Comparison of ENCODE assay signal across 9 mouse cellular contexts in the genomic region with DNA sequence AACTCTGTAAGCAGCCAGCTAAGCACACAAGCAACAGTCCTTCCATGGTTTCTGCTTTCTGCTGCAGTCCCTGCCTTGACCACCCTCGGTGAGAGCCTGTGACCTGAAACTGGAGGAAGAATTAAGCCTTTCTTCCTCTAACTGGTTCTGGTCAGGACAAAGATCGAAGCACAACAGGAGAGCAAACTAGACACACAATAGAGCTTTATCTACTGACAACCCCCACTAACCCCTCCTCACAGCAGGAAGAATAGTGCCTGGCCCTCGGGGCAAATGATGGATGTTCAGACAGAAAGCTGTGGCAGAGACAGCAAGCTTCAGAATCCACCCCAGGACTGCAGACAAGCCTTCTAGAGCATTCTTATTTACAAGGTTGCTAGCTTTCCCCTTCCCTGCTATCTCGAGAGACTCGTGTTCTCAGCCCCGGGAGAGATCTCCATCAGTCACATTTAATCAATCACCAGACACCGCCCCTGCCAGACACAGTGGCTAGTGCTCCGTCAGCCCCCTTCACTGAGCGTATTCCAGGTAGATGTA. TPM values are rescaled to one million over a fixed set of nuclear protein-coding genes. Genes with fewer than 3 reads are reported as not detected.
DNase-seq lines count a peak whose midpoint lies in the region; ATAC-seq and TF ChIP-seq lines count a peak whose summit lies in the region.
"Had no signal": no experiment of that assay in that cellular context is flagged by ENCODE, and none has a peak within 500 bp of the region (broad histone marks: within the 10 kb centered on the region; RNA-seq: fewer than 3 reads in every experiment).

No protein-coding gene starts in this region.

- 4% methylated on average over 9 of the region's 9 CpGs for WGBS in lung, embryonic 14.5 days
- 10% methylated on average over 9 of the region's 9 CpGs for WGBS in lung, adult 2 months
- WGBS in intestine, embryonic 15.5 days, result 12% methylated on average over 9 of the region's 9 CpGs
- WGBS in neural tube, embryonic 15.5 days, result 4% methylated on average over 9 of the region's 9 CpGs

- peaks cover 5% of the 10 kb centered on the region; the same call in 1 of the 2 replicates for H3K4me1 ChIP-seq in lung, embryonic 14.5 days (ENCODE audit: insufficient read depth)
- H3K4me1 ChIP-seq in lung, adult 2 months (ENCODE audit: control insufficient read depth, insufficient read depth, low read length), result peaks cover 3% of the 10 kb centered on the region; the same call in 1 of the 2 replicates
- H3K4me1 ChIP-seq in intestine, embryonic 15.5 days (replicated peaks), result peaks cover 16% of the 10 kb centered on the region
- peaks cover 16% of the 10 kb centered on the region for H3K4me1 ChIP-seq in neural tube, embryonic 15.5 days

- no peak for ATAC-seq in lung, embryonic 14.5 days (ENCODE audit: insufficient read depth)
- no peak for ATAC-seq in intestine, embryonic 15.5 days
- ATAC-seq in neural tube, embryonic 15.5 days (ENCODE audit: low FRiP score), result no peak

- no peak overlapping the region for H3K4me3 ChIP-seq in lung, embryonic 14.5 days (ENCODE audit: low read depth, low read length)
- H3K4me3 ChIP-seq in lung, adult 2 months (replicated peaks; ENCODE audit: extremely low read depth, low read depth, low read length), result no peak overlapping the region
- H3K4me3 ChIP-seq in intestine, embryonic 15.5 days (replicated peaks), result no peak overlapping the region
- no peak overlapping the region for H3K4me3 ChIP-seq in neural tube, embryonic 15.5 days (replicated peaks)

- H3K9me3 ChIP-seq in lung, embryonic 14.5 days (ENCODE audit: low read depth, low read length), result no peaks in the 10 kb centered on the region
- no peaks in the 10 kb centered on the region for H3K9me3 ChIP-seq in intestine, embryonic 15.5 days
- no peaks in the 10 kb centered on the region for H3K9me3 ChIP-seq in neural tube, embryonic 15.5 days (replicated peaks)

- H3K27me3 ChIP-seq in lung, embryonic 14.5 days (ENCODE audit: insufficient read depth, low read length), result no peaks in the 10 kb centered on the region
- H3K27me3 ChIP-seq in intestine, embryonic 15.5 days (replicated peaks), result no peaks in the 10 kb centered on the region
- H3K27me3 ChIP-seq in neural tube, embryonic 15.5 days (replicated peaks), result peaks cover 27% of the 10 kb centered on the region

- TF ChIP-seq POLR2A in lung, adult 2 months (IDR thresholded peaks at IDR 0.05; ENCODE audit: borderline replicate concordance, extremely low read depth, low read depth, low read length), result no peak

- TF ChIP-seq CTCF in lung, embryonic 14.5 days (IDR thresholded peaks at IDR 0.05; ENCODE audit: low read depth), result no peak
- TF ChIP-seq CTCF in lung, adult 2 months (IDR thresholded peaks at IDR 0.05; ENCODE audit: insufficient read depth, low read length), result no peak

- DNase-seq in lung, embryonic 14.5 days, result no peak
- no peak for DNase-seq in lung, adult 2 months
- DNase-seq in embryo, embryonic 11.5 days (ENCODE audit: low read depth, low spot score), result peak; percentile 17
- no peak for DNase-seq in urinary bladder, adult 2 months (ENCODE audit: low spot score)
- DNase-seq in urinary bladder, adult 18-20 months (ENCODE audit: low spot score in 2 of 2), result no peak
- no peak for DNase-seq in right cerebral cortex, postnatal 25 days

- H3K36me3 ChIP-seq in lung, embryonic 14.5 days (ENCODE audit: insufficient read depth), result no peaks in the 10 kb centered on the region
- no peaks in the 10 kb centered on the region for H3K36me3 ChIP-seq in intestine, embryonic 15.5 days
- H3K36me3 ChIP-seq in neural tube, embryonic 15.5 days, result no peaks in the 10 kb centered on the region

- no peak overlapping the region for H3K27ac ChIP-seq in lung, embryonic 14.5 days (ENCODE audit: low read depth)
- 0 out of 2 replicates have a peak overlapping the region, but pooled peaks have one; percentile 54 for H3K27ac ChIP-seq in intestine, embryonic 15.5 days
- no peak overlapping the region for H3K27ac ChIP-seq in neural tube, embryonic 15.5 days (replicated peaks)

- peak overlapping the region; percentile 51 for H3K4me2 ChIP-seq in lung, embryonic 14.5 days
- H3K4me2 ChIP-seq in intestine, embryonic 15.5 days (replicated peaks), result peak overlapping the region; percentile 46
- H3K4me2 ChIP-seq in neural tube, embryonic 15.5 days, result peak overlapping the region; percentile 43

- H3K9ac ChIP-seq in lung, embryonic 14.5 days, result no peak overlapping the region
- H3K9ac ChIP-seq in intestine, embryonic 15.5 days, result no peak overlapping the region; the same call in 1 of the 2 replicates
- H3K9ac ChIP-seq in neural tube, embryonic 15.5 days (replicated peaks), result 0 out of 2 replicates have a peak overlapping the region, but pooled peaks have one; percentile 7

RNA-seq across cellular contexts. Expression of a gene that starts 9.1 kb away (rescaled TPM):
- not detected in 2 replicates for polyA plus RNA-seq in lung, embryonic 14.5 days (2014; fragmentation: Nextera tagmentation; extraction: Ambion mirVana)
- 2.1 and 2.6 TPM in 2 replicates for polyA plus RNA-seq in lung, adult 2 months (2012; rRNA removed)
- polyA plus RNA-seq in intestine, embryonic 15.5 days (2015; fragmentation: Nextera tagmentation; extraction: Ambion mirVana), result 0.06 and 0.28 TPM in 2 replicates
- 0.06 TPM in 1 of 2 replicates, not detected in the other for polyA plus RNA-seq in neural tube, embryonic 15.5 days (2015; fragmentation: Nextera tagmentation; extraction: Ambion mirVana)
- 0.04 and 0.15 TPM in 2 replicates for polyA plus RNA-seq in urinary bladder, adult 2 months (2012; rRNA removed)

RNA-seq across cellular contexts. Expression of a gene that starts 20.1 kb away (rescaled TPM):
- 0.35 and 0.55 TPM in 2 replicates for polyA plus RNA-seq in lung, embryonic 14.5 days (2014; fragmentation: Nextera tagmentation; extraction: Ambion mirVana)
- polyA plus RNA-seq in lung, adult 2 months (2012; rRNA removed), result 0.58 and 1.1 TPM in 2 replicates
- 3.6 and 3.7 TPM in 2 replicates for polyA plus RNA-seq in intestine, embryonic 15.5 days (2015; fragmentation: Nextera tagmentation; extraction: Ambion mirVana)
- polyA plus RNA-seq in neural tube, embryonic 15.5 days (2015; fragmentation: Nextera tagmentation; extraction: Ambion mirVana), result 0.93 and 4.3 TPM in 2 replicates
- polyA plus RNA-seq in urinary bladder, adult 2 months (2012; rRNA removed), result 0.77 and 0.94 TPM in 2 replicates

RNA-seq across cellular contexts. Expression of a gene that starts 22.9 kb away (rescaled TPM):
- not detected in 2 replicates for polyA plus RNA-seq in lung, embryonic 14.5 days (2014; fragmentation: Nextera tagmentation; extraction: Ambion mirVana)
- 18.6 and 25.0 TPM in 2 replicates for polyA plus RNA-seq in lung, adult 2 months (2012; rRNA removed)
- not detected in 2 replicates for polyA plus RNA-seq in intestine, embryonic 15.5 days (2015; fragmentation: Nextera tagmentation; extraction: Ambion mirVana)
- not detected in 2 replicates for polyA plus RNA-seq in neural tube, embryonic 15.5 days (2015; fragmentation: Nextera tagmentation; extraction: Ambion mirVana)
- 16.9 and 17.1 TPM in 2 replicates for polyA plus RNA-seq in urinary bladder, adult 2 months (2012; rRNA removed)
- polyA plus RNA-seq: thymus, postnatal 0 days had no signal

RNA-seq across cellular contexts. Expression of a gene that starts 33.5 kb away (rescaled TPM):
- polyA plus RNA-seq in lung, embryonic 14.5 days (2014; fragmentation: Nextera tagmentation; extraction: Ambion mirVana), result not detected in 2 replicates
- 2.2 and 2.3 TPM in 2 replicates for polyA plus RNA-seq in lung, adult 2 months (2012; rRNA removed)
- not detected in 2 replicates for polyA plus RNA-seq in intestine, embryonic 15.5 days (2015; fragmentation: Nextera tagmentation; extraction: Ambion mirVana)
- not detected in 2 replicates for polyA plus RNA-seq in neural tube, embryonic 15.5 days (2015; fragmentation: Nextera tagmentation; extraction: Ambion mirVana)
- polyA plus RNA-seq in urinary bladder, adult 2 months (2012; rRNA removed), result 3.1 and 5.2 TPM in 2 replicates
- polyA plus RNA-seq: thymus, postnatal 0 days had no signal

RNA-seq across cellular contexts. Expression of a gene that starts 44.3 kb away (rescaled TPM):
- not detected in 2 replicates for polyA plus RNA-seq in lung, embryonic 14.5 days (2014; fragmentation: Nextera tagmentation; extraction: Ambion mirVana)
- 0.43 and 0.77 TPM in 2 replicates for polyA plus RNA-seq in lung, adult 2 months (2012; rRNA removed)
- polyA plus RNA-seq in intestine, embryonic 15.5 days (2015; fragmentation: Nextera tagmentation; extraction: Ambion mirVana), result not detected in 2 replicates
- not detected in 2 replicates for polyA plus RNA-seq in neural tube, embryonic 15.5 days (2015; fragmentation: Nextera tagmentation; extraction: Ambion mirVana)
- polyA plus RNA-seq in urinary bladder, adult 2 months (2012; rRNA removed), result 3.3 and 3.6 TPM in 2 replicates

Comparison
In these comparisons a context has a peak if more than half of its experiments do, and no peak if none do; other contexts are left out.
1. RNA of a gene that starts 22.9 kb away (polyA plus RNA-seq): 18.6 to 25.0 TPM in lung, adult 2 months and 16.9 to 17.1 TPM in urinary bladder, adult 2 months; not detected in lung, embryonic 14.5 days, not detected in intestine, embryonic 15.5 days and not detected in neural tube, embryonic 15.5 days; every median in the first group is over 10 times any median in the second.
2. Peak in every context shown above with its lines, with median percentiles within 50 percentile points of each other: H3K4me2 ChIP-seq.